Mouse (Mus musculus) left cerebral cortex, adult 9 months (tissue): ENCODE results near the gene Thap2.

Experiments used
- DNase-seq, 2 experiments: peaks; one replicate each; pipeline ENCODE4 v3.0.0; 2022; ENCODE audit warnings: low spot score in 2 of 2

Gene Thap2

GRCm38 (mm10) chr10:115354553-115354952 lies 29.7 kb downstream of the Thap2 start:
- no peak for DNase-seq

GRCm38 (mm10) chr10:115350810-115351397 lies 33.3 kb downstream of the Thap2 start:
- no peak for DNase-seq

GRCm38 (mm10) chr10:115349509-115349908 lies 34.7 kb downstream of the Thap2 start:
- no peak for DNase-seq

GRCm38 (mm10) chr10:115349029-115349428 lies 35.2 kb downstream of the Thap2 start:
- no peak for DNase-seq

GRCm38 (mm10) chr10:115348131-115348530 lies 36.1 kb downstream of the Thap2 start:
- DNase-seq = no peak

GRCm38 (mm10) chr10:115346444-115346843 lies 37.8 kb downstream of the Thap2 start:
- no peak for DNase-seq

GRCm38 (mm10) chr10:115342771-115343425 lies 41.3 kb downstream of the Thap2 start:
- DNase-seq = no peak

- DNase-seq = no peak
These were observed 44.4 kb downstream of the Thap2 start for GRCm38 (mm10) chr10:115339820-115340328.

GRCm38 (mm10) chr10:115336901-115337300 lies 47.3 kb downstream of the Thap2 start:
- no peak for DNase-seq

GRCm38 (mm10) chr10:115333528-115333927 lies 50.7 kb downstream of the Thap2 start:
- no peak for DNase-seq

- no peak for DNase-seq
These were observed 51.2 kb downstream of the Thap2 start for GRCm38 (mm10) chr10:115332997-115333396.

- no peak for DNase-seq
These were observed 51.8 kb downstream of the Thap2 start for GRCm38 (mm10) chr10:115332420-115332952.

- no peak for DNase-seq
These were observed 55.2 kb downstream of the Thap2 start for GRCm38 (mm10) chr10:115329010-115329530.

GRCm38 (mm10) chr10:115328514-115328913 lies 55.7 kb downstream of the Thap2 start:
- no peak for DNase-seq

- peak in 1 of 2 experiments; percentile 62 for DNase-seq
These were observed 60.9 kb downstream of the Thap2 start for GRCm38 (mm10) chr10:115323295-115323694.

GRCm38 (mm10) chr10:115321317-115322035 lies 62.8 kb downstream of the Thap2 start:
- no peak for DNase-seq
